Mouse (Mus musculus) mature B cell (primary cell): ENCODE measurements at regions not wholly inside any gene's neighbourhood (a gene's known extent, or its start where the extent isn't known, plus 50 kb on each side); places are given as distances from the start of the nearest gene placed in this dataset.

Experiments used
- in situ Hi-C: fragments of 300-500 bp; cut with MboI; formaldehyde crosslinking; loops from 2 replicates; pipeline ENCODE4 v1.14.3; 2019

- in situ Hi-C loops: no loop called here
These were observed 176.7 kb downstream of the Ttc8 start for GRCm38 (mm10) chr12:99096930-99097617.

- in situ Hi-C loops: no loop called here
These were observed 177.3 kb downstream of the Ttc8 start for GRCm38 (mm10) chr12:99097618-99098066.

GRCm38 (mm10) chr12:99099881-99100280 lies 179.5 kb downstream of the Ttc8 start:
- in situ Hi-C loops: no loop called here

GRCm38 (mm10) chr12:99108616-99109015 lies 188.2 kb downstream of the Ttc8 start:
- in situ Hi-C loops: no loop called here

GRCm38 (mm10) chr12:99113781-99114180 lies 193.4 kb downstream of the Ttc8 start:
- in situ Hi-C loops: no loop called here

GRCm38 (mm10) chr12:99116491-99116890 lies 196.1 kb downstream of the Ttc8 start:
- in situ Hi-C loops: no loop called here

GRCm38 (mm10) chr12:99118381-99119115 lies 198.2 kb downstream of the Ttc8 start:
- in situ Hi-C loops: no loop called here

- in situ Hi-C loops: no loop called here
These were observed 199.6 kb downstream of the Ttc8 start for GRCm38 (mm10) chr12:99119966-99120365.

GRCm38 (mm10) chr12:99123611-99124495 lies 203.5 kb downstream of the Ttc8 start:
- in situ Hi-C loops: no loop called here

GRCm38 (mm10) chr12:99126129-99126528 lies 205.8 kb downstream of the Ttc8 start:
- in situ Hi-C loops: no loop called here
